Mouse (Mus musculus): ENCODE measurements around the gene Wwox. TPM values are rescaled to one million over a fixed set of nuclear protein-coding genes. Genes with fewer than 3 reads are reported as not detected.

Gene Wwox
- polyA plus RNA-seq, 1 experiment from 2014 or later = 16.3 TPM

DNA sequence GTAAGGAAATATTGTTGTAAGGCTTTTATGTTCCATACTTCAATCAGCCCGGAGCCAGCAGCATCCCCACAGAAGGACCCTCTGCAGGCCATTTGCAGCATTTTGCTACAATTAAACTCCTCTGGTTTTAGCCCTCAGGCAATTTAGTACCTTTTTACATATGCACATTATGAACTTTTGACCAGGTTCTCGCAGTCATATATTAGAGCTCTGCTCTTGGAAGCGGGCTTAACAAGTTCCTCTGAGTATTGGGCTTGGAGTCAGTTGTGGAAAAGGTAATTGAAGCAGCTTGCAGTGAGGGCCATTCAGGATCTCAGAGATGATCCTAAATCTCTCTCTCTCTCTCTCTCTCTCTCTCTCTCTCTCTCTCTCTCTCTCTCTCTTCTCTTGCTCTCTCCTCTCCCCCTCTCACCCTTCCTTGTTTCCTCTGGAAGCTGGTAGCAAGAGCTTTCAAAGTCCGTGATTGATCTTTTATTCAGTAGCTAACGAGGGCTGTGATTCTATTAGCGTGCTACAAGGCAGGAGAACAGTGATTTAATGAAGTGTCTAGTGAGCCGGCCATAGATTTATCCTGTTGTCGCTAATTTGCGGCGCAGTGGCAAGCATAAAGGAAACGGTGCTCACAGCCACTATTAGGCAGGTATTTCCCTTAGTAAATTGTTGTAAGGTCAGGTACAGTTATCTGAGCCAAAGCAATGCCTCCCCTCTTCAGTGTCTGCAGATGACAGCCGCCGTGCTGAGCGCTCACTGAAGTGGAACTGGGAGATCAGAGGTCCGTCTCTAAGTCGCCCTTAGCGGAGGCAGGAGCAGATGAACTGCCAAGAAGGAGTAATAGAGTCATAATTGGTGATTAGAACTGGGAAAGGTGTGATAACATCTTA lies 292.0 kb downstream of the Wwox start:
- WGBS = 15% methylated on average over 17 of the region's 17 CpGs
- no peaks in the 10 kb centered on the region for H3K9me3 ChIP-seq (replicated peaks; ENCODE audit: low read length)
- DNase-seq (ENCODE audit: low spot score) (peak; percentile 44), ATAC-seq (replicated peaks; ENCODE audit: low FRiP score, low read depth) (no peak)
- H3K9ac ChIP-seq (ENCODE audit: low read depth, low read length) = no peak overlapping the region
- H3K27ac ChIP-seq = no peak overlapping the region
- no peaks in the 10 kb centered on the region for H3K4me1 ChIP-seq (replicated peaks; ENCODE audit: insufficient read depth, low read length)
- peak overlapping the region; percentile 33; the same call in 1 of the 2 replicates for H3K4me2 ChIP-seq (ENCODE audit: low read length)
- no peak for TF ChIP-seq CTCF (IDR thresholded peaks at IDR 0.05; ENCODE audit: low read depth)
- no peaks in the 10 kb centered on the region for H3K27me3 ChIP-seq (ENCODE audit: insufficient read depth, low read length)
- H3K4me3 ChIP-seq (replicated peaks; ENCODE audit: low read depth, low read length) = no peak overlapping the region
- H3K36me3 ChIP-seq (ENCODE audit: insufficient read depth, low read length) = no peaks in the 10 kb centered on the region

DNA sequence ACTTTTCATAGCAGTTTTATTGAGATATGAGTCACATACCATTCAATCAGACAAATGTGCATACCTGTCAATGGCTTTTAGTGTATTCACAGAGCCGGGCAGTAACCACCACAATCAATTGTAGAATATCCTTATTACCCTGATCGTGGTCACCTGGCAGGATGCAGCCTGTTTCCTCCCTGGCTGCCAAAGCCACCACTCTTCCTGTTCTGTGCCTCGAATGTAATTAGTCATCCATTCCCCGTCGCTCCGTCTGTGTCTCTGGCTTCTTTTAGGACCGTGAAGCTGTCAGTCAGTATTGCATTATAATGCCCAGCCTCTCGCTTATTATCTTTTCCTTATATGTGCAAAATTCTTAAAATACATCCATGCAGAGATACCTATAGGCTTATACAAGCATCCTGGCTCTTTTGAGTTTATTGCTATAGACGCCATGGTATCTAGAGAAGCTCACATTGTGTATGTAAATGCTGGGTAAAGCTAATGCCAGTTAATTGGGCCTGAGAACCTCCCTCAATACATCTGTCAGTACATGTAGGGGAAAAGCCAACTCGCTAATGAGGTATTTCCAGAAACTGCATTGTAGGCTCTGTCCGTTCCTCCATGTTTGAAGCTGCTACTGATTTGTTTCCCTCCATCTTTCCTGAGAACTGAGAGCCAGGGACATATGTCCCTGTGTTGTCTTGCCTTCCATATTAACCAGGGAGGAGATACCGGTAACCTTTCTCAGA lies 303.9 kb downstream of the Wwox start:
- TF ChIP-seq CTCF (IDR thresholded peaks at IDR 0.05; ENCODE audit: low read depth) = no peak
- Histone ChIP-seq H3K4me1 (replicated peaks; ENCODE audit: insufficient read depth, low read length) (no peaks in the 10 kb centered on the region), H3K4me2 (ENCODE audit: low read length) (no peak overlapping the region), H3K27ac (no peak overlapping the region), H3K4me3 (replicated peaks; ENCODE audit: low read depth, low read length) (no peak overlapping the region), H3K9me3 (replicated peaks; ENCODE audit: low read length) (peaks cover 8% of the 10 kb centered on the region; the same call in 1 of the 2 replicates), H3K27me3 (ENCODE audit: insufficient read depth, low read length) (no peaks in the 10 kb centered on the region), H3K36me3 (ENCODE audit: insufficient read depth, low read length) (no peaks in the 10 kb centered on the region), H3K9ac (ENCODE audit: low read depth, low read length) (no peak overlapping the region)
- ATAC-seq (replicated peaks; ENCODE audit: low FRiP score, low read depth) = no peak
- 65% methylated on average over 12 of the region's 12 CpGs for WGBS
- DNase-seq (ENCODE audit: low spot score) = peak; percentile 30

DNA sequence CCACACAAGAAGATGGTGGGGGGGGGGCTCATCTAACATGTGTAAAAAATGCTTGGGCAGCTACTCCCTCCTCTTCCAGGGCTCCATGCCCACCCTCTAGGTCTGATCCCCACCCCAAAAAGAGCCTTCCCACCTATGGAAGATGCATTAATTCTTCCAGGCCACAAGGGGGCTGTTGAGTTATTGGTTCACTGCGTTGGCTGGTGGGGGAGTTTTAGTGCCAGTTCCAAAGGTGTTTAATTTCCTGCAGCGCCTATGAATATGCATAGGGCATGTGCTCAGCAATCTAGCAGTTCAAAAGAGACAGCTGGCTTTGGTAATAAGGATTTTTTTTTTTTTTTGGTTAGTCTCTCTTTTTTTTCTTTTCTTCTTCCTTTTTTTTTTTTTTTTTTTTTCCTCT lies 306.9 kb downstream of the Wwox start:
- no peaks in the 10 kb centered on the region for H3K4me1 ChIP-seq (replicated peaks; ENCODE audit: insufficient read depth, low read length)
- DNase-seq (ENCODE audit: low spot score) (peak; percentile 24), ATAC-seq (replicated peaks; ENCODE audit: low FRiP score, low read depth) (no peak)
- H3K9ac ChIP-seq (ENCODE audit: low read depth, low read length) = no peak overlapping the region
- H3K4me2 ChIP-seq (ENCODE audit: low read length) = no peak overlapping the region
- no peaks in the 10 kb centered on the region for H3K36me3 ChIP-seq (ENCODE audit: insufficient read depth, low read length)
- WGBS = 62% methylated on average over 2 of the region's 2 CpGs
- H3K9me3 ChIP-seq (replicated peaks; ENCODE audit: low read length) = no peaks in the 10 kb centered on the region
- no peak overlapping the region for H3K4me3 ChIP-seq (replicated peaks; ENCODE audit: low read depth, low read length)
- peak; percentile 53 for TF ChIP-seq CTCF (IDR thresholded peaks at IDR 0.05; ENCODE audit: low read depth)
- H3K27me3 ChIP-seq (ENCODE audit: insufficient read depth, low read length) = no peaks in the 10 kb centered on the region
- H3K27ac ChIP-seq = no peak overlapping the region

DNA sequence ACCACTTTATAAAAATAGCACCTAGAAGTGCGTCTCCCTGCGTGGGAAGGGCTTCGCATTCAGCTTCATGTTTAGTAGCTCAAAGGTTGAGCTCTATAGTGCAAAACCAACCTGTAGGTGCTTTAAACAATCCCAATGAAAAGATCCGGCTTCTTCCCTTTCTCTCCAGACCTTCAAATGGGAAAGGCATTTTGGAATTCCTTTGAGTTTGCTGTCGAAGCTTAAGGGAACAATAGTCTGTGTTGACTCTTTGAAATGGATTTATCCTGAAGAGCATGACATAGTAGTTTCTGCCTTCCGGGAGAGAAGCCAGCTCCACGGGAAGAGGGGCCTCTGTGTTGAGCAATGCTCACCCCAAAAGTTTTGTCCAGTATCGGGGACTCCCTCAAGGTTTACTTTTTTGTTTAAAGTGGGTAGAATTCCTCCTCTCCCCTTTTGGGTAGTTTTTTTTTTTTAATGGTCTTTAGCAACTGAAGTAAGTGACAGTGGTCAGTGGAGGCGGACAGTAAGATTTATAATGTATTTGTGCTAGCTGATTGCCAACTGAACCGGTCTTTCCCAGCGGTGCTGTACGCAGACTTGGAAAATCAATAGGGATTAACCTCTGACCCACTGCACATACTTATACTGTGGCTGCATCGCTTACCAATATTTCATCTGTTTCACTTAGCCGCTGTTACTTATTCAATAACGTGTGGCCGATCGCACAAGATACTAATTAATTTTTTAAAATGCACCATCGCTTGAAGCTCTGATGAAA lies 312.1 kb downstream of the Wwox start:
- Histone ChIP-seq H3K9ac (ENCODE audit: low read depth, low read length) (no peak overlapping the region), H3K36me3 (ENCODE audit: insufficient read depth, low read length) (no peaks in the 10 kb centered on the region), H3K4me2 (ENCODE audit: low read length) (no peak overlapping the region), H3K27me3 (ENCODE audit: insufficient read depth, low read length) (no peaks in the 10 kb centered on the region), H3K27ac (no peak overlapping the region), H3K9me3 (replicated peaks; ENCODE audit: low read length) (no peaks in the 10 kb centered on the region), H3K4me1 (replicated peaks; ENCODE audit: insufficient read depth, low read length) (no peaks in the 10 kb centered on the region), H3K4me3 (replicated peaks; ENCODE audit: low read depth, low read length) (no peak overlapping the region)
- WGBS = 44% methylated on average over 18 of the region's 18 CpGs
- ATAC-seq (replicated peaks; ENCODE audit: low FRiP score, low read depth) (no peak), DNase-seq (ENCODE audit: low spot score) (no peak)
- TF ChIP-seq CTCF (IDR thresholded peaks at IDR 0.05; ENCODE audit: low read depth) = no peak

DNA sequence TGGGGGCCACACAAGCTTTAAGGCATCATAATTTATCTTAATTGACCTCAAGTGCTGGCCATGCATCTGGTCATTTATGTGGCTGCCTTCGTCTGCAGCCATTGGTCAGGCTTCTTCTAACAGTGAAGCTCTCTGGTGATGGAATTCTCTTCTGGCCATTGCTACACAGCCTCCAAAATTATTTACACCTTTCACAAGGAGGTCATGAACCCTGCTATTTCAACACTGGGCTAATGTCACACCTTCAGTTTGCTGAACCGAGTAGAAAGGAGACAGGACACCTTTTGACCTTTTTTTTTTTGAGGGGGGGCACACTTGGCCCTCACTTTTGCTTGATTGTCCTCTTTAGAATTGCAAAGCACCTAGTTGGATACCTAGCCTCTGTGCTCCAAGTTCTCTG lies 320.2 kb downstream of the Wwox start:
- no peak overlapping the region for H3K4me2 ChIP-seq (ENCODE audit: low read length)
- H3K36me3 ChIP-seq (ENCODE audit: insufficient read depth, low read length) = no peaks in the 10 kb centered on the region
- H3K4me1 ChIP-seq (replicated peaks; ENCODE audit: insufficient read depth, low read length) = no peaks in the 10 kb centered on the region
- WGBS = 64% methylated on average over 2 of the region's 2 CpGs
- H3K4me3 ChIP-seq (replicated peaks; ENCODE audit: low read depth, low read length) = no peak overlapping the region
- DNase-seq (ENCODE audit: low spot score) = no peak
- ATAC-seq (replicated peaks; ENCODE audit: low FRiP score, low read depth) = no peak
- H3K27ac ChIP-seq = no peak overlapping the region
- no peaks in the 10 kb centered on the region for H3K9me3 ChIP-seq (replicated peaks; ENCODE audit: low read length)
- no peaks in the 10 kb centered on the region for H3K27me3 ChIP-seq (ENCODE audit: insufficient read depth, low read length)
- TF ChIP-seq CTCF (IDR thresholded peaks at IDR 0.05; ENCODE audit: low read depth) = no peak
- no peak overlapping the region for H3K9ac ChIP-seq (ENCODE audit: low read depth, low read length)

DNA sequence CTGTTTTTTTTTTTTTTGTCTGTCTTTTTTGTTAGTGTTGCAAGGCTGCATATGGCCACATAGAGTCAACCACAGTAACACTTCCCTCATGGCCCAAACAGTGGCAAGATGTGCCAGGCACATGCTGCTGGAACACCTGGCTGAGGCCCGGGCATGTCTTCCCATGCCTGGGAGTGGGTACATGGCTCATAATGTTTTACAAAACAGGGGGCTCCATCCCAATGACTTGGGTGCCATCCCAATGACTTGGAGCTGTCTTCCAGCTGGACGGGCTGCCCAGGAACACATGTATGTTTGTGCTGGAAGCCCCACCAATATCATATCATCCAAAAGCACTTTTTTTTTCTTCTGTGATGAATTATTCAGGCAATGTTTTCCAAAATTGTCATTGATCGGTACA lies 329.1 kb downstream of the Wwox start:
- Histone ChIP-seq H3K27me3 (ENCODE audit: insufficient read depth, low read length) (no peaks in the 10 kb centered on the region), H3K4me1 (replicated peaks; ENCODE audit: insufficient read depth, low read length) (0 out of 2 replicates have a peak, but pooled peaks cover 6% of the 10 kb centered on the region), H3K4me2 (ENCODE audit: low read length) (no peak overlapping the region), H3K9me3 (replicated peaks; ENCODE audit: low read length) (no peaks in the 10 kb centered on the region), H3K9ac (ENCODE audit: low read depth, low read length) (no peak overlapping the region), H3K27ac (no peak overlapping the region), H3K36me3 (ENCODE audit: insufficient read depth, low read length) (no peaks in the 10 kb centered on the region), H3K4me3 (replicated peaks; ENCODE audit: low read depth, low read length) (no peak overlapping the region)
- DNase-seq (ENCODE audit: low spot score) (no peak), ATAC-seq (replicated peaks; ENCODE audit: low FRiP score, low read depth) (no peak)
- no peak for TF ChIP-seq CTCF (IDR thresholded peaks at IDR 0.05; ENCODE audit: low read depth)
- 93% methylated on average over 3 of the region's 3 CpGs for WGBS

Measured in kidney, postnatal 0 days (tissue).